Mouse (Mus musculus): Measurements from ENCODE around the gene Ednra. TPM values are rescaled to one million over a fixed set of nuclear protein-coding genes. Genes with fewer than 3 reads are reported as not detected.

Gene Ednra
- polyA plus RNA-seq, 1 experiment from 2014 or later, result 7.7 TPM

- WGBS, result 26% methylated on average over 15 of the region's 15 CpGs
- Histone ChIP-seq H3K36me3 (no peaks in the 10 kb centered on the region), H3K9ac (replicated peaks) (no peak overlapping the region), H3K4me3 (replicated peaks) (no peak overlapping the region), H3K4me2 (no peak overlapping the region), H3K4me1 (peaks cover 6% of the 10 kb centered on the region), H3K27me3 (replicated peaks) (no peaks in the 10 kb centered on the region), H3K9me3 (replicated peaks) (no peaks in the 10 kb centered on the region), H3K27ac (replicated peaks) (0 out of 2 replicates have a peak overlapping the region, but pooled peaks have one; percentile 5)
- ATAC-seq (ENCODE audit: low FRiP score), result no peak
These were observed 42.0 kb downstream of the Ednra start for GRCm38 (mm10) chr8:77682008-77682934.

GRCm38 (mm10) chr8:77672036-77672435, 52.2 kb downstream of the Ednra start:
- no peaks in the 10 kb centered on the region for H3K27me3 ChIP-seq (replicated peaks)
- H3K9ac ChIP-seq (replicated peaks), result no peak overlapping the region
- no peak overlapping the region for H3K27ac ChIP-seq (replicated peaks)
- H3K9me3 ChIP-seq (replicated peaks), result no peaks in the 10 kb centered on the region
- no peaks in the 10 kb centered on the region for H3K4me1 ChIP-seq
- no peaks in the 10 kb centered on the region for H3K36me3 ChIP-seq
- no peak overlapping the region for H3K4me3 ChIP-seq (replicated peaks)
- no peak for ATAC-seq (ENCODE audit: low FRiP score)
- 82% methylated on average over 4 of the region's 4 CpGs for WGBS
- H3K4me2 ChIP-seq, result no peak overlapping the region

- WGBS, result 91% methylated on average over 4 of the region's 4 CpGs
- Histone ChIP-seq H3K9ac (replicated peaks) (no peak overlapping the region), H3K4me2 (no peak overlapping the region), H3K36me3 (no peaks in the 10 kb centered on the region), H3K27me3 (replicated peaks) (no peaks in the 10 kb centered on the region), H3K27ac (replicated peaks) (no peak overlapping the region), H3K4me3 (replicated peaks) (no peak overlapping the region), H3K4me1 (no peaks in the 10 kb centered on the region), H3K9me3 (replicated peaks) (no peaks in the 10 kb centered on the region)
- ATAC-seq (ENCODE audit: low FRiP score), result no peak
These were observed 53.5 kb downstream of the Ednra start for GRCm38 (mm10) chr8:77670612-77671363.

- Histone ChIP-seq H3K27me3 (replicated peaks) (no peaks in the 10 kb centered on the region), H3K4me2 (no peak overlapping the region), H3K36me3 (no peaks in the 10 kb centered on the region), H3K4me1 (no peaks in the 10 kb centered on the region), H3K9me3 (replicated peaks) (no peaks in the 10 kb centered on the region), H3K27ac (replicated peaks) (no peak overlapping the region), H3K9ac (replicated peaks) (no peak overlapping the region), H3K4me3 (replicated peaks) (no peak overlapping the region)
- no peak for ATAC-seq (ENCODE audit: low FRiP score)
- WGBS, result 94% methylated on average over 5 of the region's 5 CpGs
These were observed 56.3 kb downstream of the Ednra start for GRCm38 (mm10) chr8:77667916-77668315.

- no peaks in the 10 kb centered on the region for H3K36me3 ChIP-seq
- H3K27me3 ChIP-seq (replicated peaks), result no peaks in the 10 kb centered on the region
- no peaks in the 10 kb centered on the region for H3K9me3 ChIP-seq (replicated peaks)
- no peak overlapping the region for H3K9ac ChIP-seq (replicated peaks)
- H3K4me2 ChIP-seq, result no peak overlapping the region
- no peak overlapping the region for H3K4me3 ChIP-seq (replicated peaks)
- 91% methylated on average over 13 of the region's 13 CpGs for WGBS
- no peak for ATAC-seq (ENCODE audit: low FRiP score)
- no peak overlapping the region for H3K27ac ChIP-seq (replicated peaks)
- no peaks in the 10 kb centered on the region for H3K4me1 ChIP-seq
These were observed 59.4 kb downstream of the Ednra start for GRCm38 (mm10) chr8:77664901-77665300.

- Histone ChIP-seq H3K4me1 (no peaks in the 10 kb centered on the region), H3K27me3 (replicated peaks) (no peaks in the 10 kb centered on the region), H3K27ac (replicated peaks) (no peak overlapping the region), H3K4me3 (replicated peaks) (no peak overlapping the region), H3K4me2 (no peak overlapping the region), H3K9ac (replicated peaks) (no peak overlapping the region), H3K36me3 (no peaks in the 10 kb centered on the region), H3K9me3 (replicated peaks) (no peaks in the 10 kb centered on the region)
- WGBS, result 84% methylated on average over 4 of the region's 4 CpGs
- no peak for ATAC-seq (ENCODE audit: low FRiP score)
These were observed 64.7 kb downstream of the Ednra start for GRCm38 (mm10) chr8:77659534-77660080.

- ATAC-seq (ENCODE audit: low FRiP score), result no peak
- H3K27ac ChIP-seq (replicated peaks), result no peak overlapping the region
- H3K36me3 ChIP-seq, result no peaks in the 10 kb centered on the region
- H3K4me2 ChIP-seq, result no peak overlapping the region
- H3K9me3 ChIP-seq (replicated peaks), result no peaks in the 10 kb centered on the region
- no peaks in the 10 kb centered on the region for H3K4me1 ChIP-seq
- H3K9ac ChIP-seq (replicated peaks), result no peak overlapping the region
- 79% methylated on average over 3 of the region's 3 CpGs for WGBS
- H3K4me3 ChIP-seq (replicated peaks), result no peak overlapping the region
- H3K27me3 ChIP-seq (replicated peaks), result no peaks in the 10 kb centered on the region
These were observed 65.9 kb downstream of the Ednra start for GRCm38 (mm10) chr8:77658356-77658755.

GRCm38 (mm10) chr8:77650646-77651190, 73.5 kb downstream of the Ednra start:
- no peak overlapping the region for H3K9ac ChIP-seq (replicated peaks)
- H3K4me1 ChIP-seq, result no peaks in the 10 kb centered on the region
- H3K36me3 ChIP-seq, result no peaks in the 10 kb centered on the region
- H3K9me3 ChIP-seq (replicated peaks), result no peaks in the 10 kb centered on the region
- H3K27me3 ChIP-seq (replicated peaks), result no peaks in the 10 kb centered on the region
- WGBS, result 68% methylated on average over 1 of the region's 1 CpGs
- H3K4me2 ChIP-seq, result no peak overlapping the region
- ATAC-seq (ENCODE audit: low FRiP score), result no peak
- no peak overlapping the region for H3K4me3 ChIP-seq (replicated peaks)
- H3K27ac ChIP-seq (replicated peaks), result no peak overlapping the region

GRCm38 (mm10) chr8:77640093-77640839, 84.0 kb downstream of the Ednra start:
- no peaks in the 10 kb centered on the region for H3K9me3 ChIP-seq (replicated peaks)
- H3K4me3 ChIP-seq (replicated peaks), result no peak overlapping the region
- no peak overlapping the region for H3K4me2 ChIP-seq
- 53% methylated on average over 5 of the region's 5 CpGs for WGBS
- no peaks in the 10 kb centered on the region; the same call in 1 of the 2 replicates for H3K4me1 ChIP-seq
- H3K9ac ChIP-seq (replicated peaks), result no peak overlapping the region
- H3K27ac ChIP-seq (replicated peaks), result no peak overlapping the region
- no peaks in the 10 kb centered on the region for H3K27me3 ChIP-seq (replicated peaks)
- no peak for ATAC-seq (ENCODE audit: low FRiP score)
- no peaks in the 10 kb centered on the region for H3K36me3 ChIP-seq

GRCm38 (mm10) chr8:77637593-77637992, 86.7 kb downstream of the Ednra start:
- no peak for ATAC-seq (ENCODE audit: low FRiP score)
- WGBS, result 86% methylated on average over 3 of the region's 3 CpGs

GRCm38 (mm10) chr8:77634035-77634434, 90.2 kb downstream of the Ednra start:
- Histone ChIP-seq H3K9ac (replicated peaks) (no peak overlapping the region), H3K36me3 (no peaks in the 10 kb centered on the region), H3K4me1 (no peaks in the 10 kb centered on the region), H3K9me3 (replicated peaks) (no peaks in the 10 kb centered on the region), H3K4me2 (no peak overlapping the region), H3K4me3 (replicated peaks) (no peak overlapping the region), H3K27me3 (replicated peaks) (no peaks in the 10 kb centered on the region), H3K27ac (replicated peaks) (no peak overlapping the region)
- WGBS, result 80% methylated on average over 5 of the region's 5 CpGs
- ATAC-seq (ENCODE audit: low FRiP score), result no peak

More at GRCm38 (mm10) chr8:77637593-77637992, 86.7 kb downstream of the Ednra start:
- no peaks in the 10 kb centered on the region for H3K27me3 ChIP-seq (replicated peaks)
- no peaks in the 10 kb centered on the region; the same call in 1 of the 2 replicates for H3K4me1 ChIP-seq
- no peak overlapping the region for H3K4me2 ChIP-seq
- no peaks in the 10 kb centered on the region for H3K9me3 ChIP-seq (replicated peaks)
- no peaks in the 10 kb centered on the region for H3K36me3 ChIP-seq
- no peak overlapping the region for H3K27ac ChIP-seq (replicated peaks)
- H3K4me3 ChIP-seq (replicated peaks), result no peak overlapping the region
- H3K9ac ChIP-seq (replicated peaks), result no peak overlapping the region
